Mouse (Mus musculus): ENCODE measurements around the gene Kif14.
"Not testable (repeated sequence)": the region's sequence is repeated elsewhere in the genome, so short reads cannot be mapped to it uniquely, and the experiment has no call there.

The Kif14 gene

DNA sequence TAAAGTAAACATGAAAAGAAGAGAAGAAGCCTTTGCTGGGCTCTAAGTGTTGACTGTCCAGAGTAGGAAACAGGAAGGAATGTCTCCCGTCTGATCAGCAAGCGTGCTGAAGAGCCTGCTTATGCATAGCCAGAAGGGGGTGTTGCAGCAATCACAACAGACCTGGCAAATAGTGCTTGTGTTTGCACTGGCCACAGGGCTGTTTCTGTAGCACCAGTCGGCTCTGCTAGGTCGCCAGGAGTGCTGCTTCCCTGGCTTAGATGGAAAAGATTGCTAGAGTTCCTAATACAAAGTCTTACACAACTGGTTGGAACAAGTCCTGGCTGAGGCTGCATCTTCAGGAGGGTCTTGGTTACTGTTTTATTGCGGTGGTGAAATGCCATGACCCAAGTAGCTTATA lies 25.5 kb downstream of the Kif14 start:
- DNase-seq (ENCODE audit: low spot score in 2 of 2): no peak

DNA sequence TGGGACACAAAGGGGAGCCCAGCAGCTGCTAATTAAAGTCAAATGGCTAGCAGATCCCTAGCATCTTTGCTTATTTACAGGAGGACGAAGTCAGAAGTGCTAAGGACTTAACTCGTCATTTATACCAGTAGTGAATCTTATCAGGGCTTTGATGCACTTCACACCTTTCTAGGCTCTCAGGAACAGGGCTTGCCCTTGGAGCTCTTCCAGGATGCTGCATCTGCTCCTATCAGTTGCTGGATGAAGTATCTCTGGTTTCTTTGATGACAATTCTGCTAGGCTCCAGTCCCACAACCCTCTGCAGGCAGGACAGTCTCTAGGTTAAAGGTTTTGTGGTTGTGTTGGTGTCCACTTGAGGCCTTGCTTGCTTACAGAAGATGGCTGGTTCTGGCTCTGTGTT lies 26.1 kb downstream of the Kif14 start:
- DNase-seq (ENCODE audit: low spot score in 2 of 2): no peak

DNA sequence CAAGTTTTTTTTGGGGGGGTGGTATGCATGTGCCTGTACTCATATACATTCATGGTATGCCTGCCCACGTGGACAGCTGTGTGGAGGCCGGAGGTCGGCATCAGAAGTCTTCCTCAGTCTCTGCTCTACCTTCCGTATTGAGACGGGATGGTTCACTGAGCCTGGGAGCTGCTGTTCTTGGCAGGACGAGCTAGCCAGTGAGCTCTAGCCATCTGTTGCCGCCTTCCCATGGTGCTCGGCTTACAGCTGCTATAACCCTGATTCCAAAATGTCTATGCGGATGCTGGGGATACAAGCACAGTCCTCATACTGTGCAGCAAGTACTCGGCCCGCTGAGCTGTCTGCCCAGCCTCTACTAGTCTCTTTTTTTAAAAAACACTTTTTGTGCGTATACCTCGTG lies 33.2 kb downstream of the Kif14 start:
- no peak for DNase-seq (ENCODE audit: low spot score in 2 of 2)

DNA sequence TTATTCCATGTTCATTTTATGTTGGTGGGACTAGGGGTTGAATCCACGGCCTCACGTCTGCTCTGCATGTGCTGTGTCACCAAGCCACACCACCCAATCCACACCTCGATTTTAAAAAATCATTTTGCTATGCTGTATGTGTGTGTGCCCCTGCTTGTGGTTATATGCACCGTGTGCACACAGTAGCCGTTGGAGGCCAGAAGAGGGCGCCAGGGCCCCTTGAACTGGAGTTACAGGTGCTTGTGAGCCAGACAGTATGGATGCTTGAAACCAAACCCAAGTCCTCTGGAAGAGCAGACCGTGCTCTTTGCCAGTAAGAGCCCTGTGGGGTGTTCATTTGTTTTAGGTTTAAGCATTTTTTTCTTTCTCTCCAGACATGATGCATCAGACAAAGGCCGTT lies 36.8 kb downstream of the Kif14 start:
- DNase-seq (ENCODE audit: low spot score in 2 of 2): no peak

DNA sequence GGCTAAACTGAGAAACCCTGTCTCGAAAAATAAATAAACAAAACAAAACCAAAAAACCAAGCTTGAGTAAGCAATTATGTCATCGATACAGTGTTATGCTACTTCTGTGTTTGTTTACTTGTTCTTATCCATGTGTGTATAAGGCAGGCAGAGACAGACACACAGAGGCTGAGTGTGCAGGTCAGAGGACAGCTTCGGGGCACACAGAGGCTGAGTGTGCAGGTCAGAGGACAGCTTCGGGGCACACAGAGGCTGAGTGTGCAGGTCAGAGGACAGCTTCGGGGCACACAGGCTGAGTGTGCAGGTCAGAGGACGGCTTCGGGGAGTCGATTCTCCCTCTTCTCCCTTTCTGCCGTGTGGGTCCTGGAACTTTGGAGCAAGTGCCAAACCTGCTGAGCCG lies 40.1 kb downstream of the Kif14 start:
- DNase-seq (ENCODE audit: low spot score in 2 of 2): not testable (repeated sequence)

DNA sequence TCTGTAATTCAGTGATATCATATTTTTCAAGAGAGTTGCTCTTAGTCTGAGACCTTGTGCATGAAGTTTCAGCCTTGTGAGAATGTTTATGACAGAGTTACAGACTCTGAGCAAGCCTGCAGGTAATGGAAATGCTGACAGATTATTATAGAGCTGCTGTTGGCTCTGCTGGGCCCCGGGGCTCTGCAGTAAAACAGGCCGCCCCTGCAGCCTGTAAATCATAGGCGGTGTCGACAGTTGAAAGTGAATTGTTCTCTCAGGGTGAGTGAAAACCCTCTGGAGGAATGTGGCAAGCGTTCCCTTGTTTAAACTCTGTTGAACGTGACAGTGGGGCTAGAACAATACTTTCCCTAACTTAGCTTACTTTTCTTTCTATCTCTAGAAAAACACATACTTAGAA lies 46.2 kb downstream of the Kif14 start:
- DNase-seq (ENCODE audit: low spot score in 2 of 2): no peak

- no peak for DNase-seq (ENCODE audit: low spot score in 2 of 2)
These were observed 47.0 kb downstream of the Kif14 start for GRCm38 (mm10) chr1:136513181-136513580.

- no peak for DNase-seq (ENCODE audit: low spot score in 2 of 2)
These were observed 52.7 kb downstream of the Kif14 start for GRCm38 (mm10) chr1:136518699-136519356.

DNA sequence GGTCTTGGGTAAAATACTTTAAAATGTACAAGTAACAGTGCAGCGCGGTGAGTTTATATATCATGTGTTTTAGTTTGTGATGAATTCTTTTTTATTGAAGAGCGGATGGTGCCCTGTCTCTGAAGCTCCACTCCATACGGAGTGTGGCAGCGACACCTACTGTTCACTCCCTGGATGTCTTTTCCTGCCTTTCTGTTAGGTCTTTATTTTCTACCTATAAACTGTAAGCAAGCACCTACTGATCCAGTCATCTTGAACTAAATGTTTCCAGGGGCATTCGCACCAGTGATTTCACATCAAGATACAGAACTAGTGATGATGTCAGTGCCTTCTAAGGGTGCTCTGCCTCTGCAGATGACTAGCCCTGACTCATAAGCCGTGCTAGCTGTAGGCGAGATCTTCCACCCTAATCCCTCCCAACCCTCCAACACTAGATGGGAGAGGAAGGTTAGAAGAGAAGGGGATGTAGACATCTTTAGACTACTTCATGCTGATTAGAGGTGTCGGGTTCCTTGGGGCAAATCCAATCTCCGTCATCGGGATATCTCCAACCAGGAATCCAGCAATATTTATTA lies 55.3 kb downstream of the Kif14 start:
- DNase-seq (ENCODE audit: low spot score in 2 of 2): peak; percentile 54 to 57

- no peak for DNase-seq (ENCODE audit: low spot score in 2 of 2)
These were observed 58.8 kb downstream of the Kif14 start for GRCm38 (mm10) chr1:136524917-136525316.

DNA sequence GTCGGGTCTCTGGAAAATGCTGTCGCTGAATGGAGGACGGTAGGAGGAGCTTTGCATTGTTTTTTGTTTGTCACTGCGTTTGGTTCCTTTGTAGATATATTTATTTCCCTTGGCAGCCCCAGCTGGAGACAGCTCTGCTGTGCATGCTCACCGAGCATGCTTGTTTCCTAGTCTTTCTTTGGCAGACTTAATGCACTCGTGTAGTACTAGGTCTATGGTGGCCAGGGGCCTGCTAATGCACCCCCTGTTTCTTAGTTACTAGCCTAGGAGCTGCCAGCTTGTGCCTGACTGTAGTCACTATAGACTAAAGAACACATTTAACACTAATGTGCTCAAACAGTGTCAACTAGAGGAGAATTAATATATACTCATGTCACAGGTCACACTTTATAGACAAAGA lies 59.7 kb downstream of the Kif14 start:
- DNase-seq (ENCODE audit: low spot score in 2 of 2): no peak

DNA sequence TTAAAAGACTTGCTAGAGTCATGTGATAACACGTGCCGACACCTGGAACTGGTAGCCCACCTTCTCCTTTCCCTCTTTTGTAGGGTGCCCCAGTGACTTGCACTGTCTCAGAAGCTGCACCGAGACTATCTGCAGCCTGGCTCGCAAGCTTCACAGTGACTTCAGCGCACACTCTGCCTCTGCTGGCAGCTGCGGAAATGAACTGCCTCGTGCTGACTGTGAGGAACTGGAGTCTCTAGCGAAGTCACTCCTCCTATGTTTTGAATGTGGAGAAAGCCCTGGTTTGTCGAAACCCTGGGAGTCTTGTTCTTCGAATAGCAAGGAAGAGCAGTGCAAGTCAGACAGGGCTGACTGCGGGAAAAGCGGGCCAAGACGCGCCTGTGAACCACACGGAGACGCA lies 61.0 kb downstream of the Kif14 start:
- DNase-seq (ENCODE audit: low spot score in 2 of 2): peak in 1 of 2 experiments; percentile 56

GRCm38 (mm10) chr1:136532556-136532955 lies 66.4 kb downstream of the Kif14 start:
- no peak for DNase-seq (ENCODE audit: low spot score in 2 of 2)

GRCm38 (mm10) chr1:136536947-136537346 lies 70.8 kb downstream of the Kif14 start:
- DNase-seq (ENCODE audit: low spot score in 2 of 2): no peak

DNA sequence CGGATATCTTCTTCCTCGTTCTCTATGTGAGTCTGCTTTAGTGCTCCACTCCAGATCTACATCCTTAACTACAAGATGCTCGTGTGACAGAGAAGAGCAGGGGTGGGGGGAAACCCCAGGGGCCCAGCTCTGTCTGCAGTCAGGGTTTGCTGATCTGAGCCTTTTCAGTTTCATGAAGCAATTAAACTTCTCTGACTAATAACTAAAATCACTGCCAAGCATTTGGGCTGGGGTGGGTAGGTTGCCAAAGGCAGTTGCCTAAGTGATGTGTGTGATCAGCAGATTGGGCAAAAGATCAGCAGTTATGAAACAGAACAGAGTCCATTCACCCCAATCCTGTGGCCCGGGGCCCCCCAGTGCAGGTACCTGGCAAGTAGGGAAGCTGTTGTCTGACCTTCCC lies 72.1 kb downstream of the Kif14 start:
- no peak for DNase-seq (ENCODE audit: low spot score in 2 of 2)

DNA sequence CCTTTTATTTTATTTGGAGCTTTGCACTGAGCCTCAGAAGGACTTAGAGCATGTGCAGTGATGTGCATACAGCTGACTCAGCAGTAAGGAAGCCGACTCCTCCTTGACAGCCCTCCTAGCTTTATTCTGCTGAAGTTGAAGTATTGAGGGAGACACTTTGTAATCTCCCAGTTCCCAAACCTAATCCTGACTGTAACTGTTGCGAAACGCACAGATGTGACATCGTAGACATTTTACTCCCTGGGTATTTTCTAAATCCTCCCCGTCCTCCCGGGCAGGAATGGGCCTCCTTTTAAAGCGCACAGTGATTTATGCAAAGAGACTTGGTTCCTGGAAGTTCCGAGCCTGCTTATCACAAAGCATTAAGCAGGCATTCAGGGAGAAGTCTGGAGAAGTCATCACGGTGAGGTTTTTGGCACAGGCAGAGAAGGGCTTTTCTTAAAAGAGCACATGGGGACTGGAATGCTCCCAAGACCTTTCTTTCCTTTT lies 74.3 kb downstream of the Kif14 start:
- DNase-seq (ENCODE audit: low spot score in 2 of 2): no peak

GRCm38 (mm10) chr1:136541618-136542376 lies 75.7 kb downstream of the Kif14 start:
- DNase-seq (ENCODE audit: low spot score in 2 of 2): no peak

- no peak for DNase-seq (ENCODE audit: low spot score in 2 of 2)
These were observed 77.8 kb downstream of the Kif14 start for GRCm38 (mm10) chr1:136543920-136544319.

DNA sequence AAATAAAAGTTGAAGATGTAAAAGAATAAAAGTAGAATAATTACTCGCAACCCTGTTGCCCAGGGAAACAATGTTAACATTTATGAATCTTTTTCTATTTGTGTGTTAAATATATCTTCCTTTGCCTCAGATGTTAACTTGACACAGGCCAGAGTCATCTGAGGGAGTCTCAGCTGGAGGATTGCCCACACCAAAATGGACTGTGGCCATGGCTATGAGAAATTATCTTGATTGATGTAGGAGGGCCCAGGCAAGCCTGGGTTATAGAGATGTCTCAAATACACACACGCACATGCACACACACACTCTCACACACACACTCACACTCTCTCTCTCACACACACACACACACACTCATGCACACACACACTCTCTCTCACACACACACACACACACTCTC lies 80.9 kb downstream of the Kif14 start:
- no peak for DNase-seq (ENCODE audit: low spot score in 2 of 2)

DNA sequence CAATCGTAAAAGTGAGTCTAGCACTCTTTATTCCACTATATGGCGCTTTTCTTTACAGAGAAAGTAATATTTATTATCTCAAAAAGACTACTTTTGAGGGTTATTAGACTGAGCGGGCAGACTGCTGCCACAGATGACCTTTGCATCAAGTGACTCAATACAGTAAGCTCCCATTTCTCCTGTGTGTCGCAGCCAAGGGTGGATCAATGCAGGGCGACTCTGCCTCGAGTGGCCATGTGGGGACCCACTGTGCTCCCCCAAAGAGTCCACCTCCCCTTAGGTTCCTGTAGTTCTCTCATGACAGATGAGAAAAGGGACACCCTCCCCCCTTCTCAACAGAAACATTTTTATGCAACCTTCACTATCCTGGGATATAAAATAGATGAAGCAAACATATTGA lies 84.1 kb downstream of the Kif14 start:
- DNase-seq (ENCODE audit: low spot score in 2 of 2): no peak

- DNase-seq (ENCODE audit: low spot score in 2 of 2): peak; percentile 70 to 72
These were observed 84.9 kb downstream of the Kif14 start for GRCm38 (mm10) chr1:136550851-136551540.

- no peak for DNase-seq (ENCODE audit: low spot score in 2 of 2)
These were observed 88.5 kb downstream of the Kif14 start for GRCm38 (mm10) chr1:136554686-136555085.
